11 mouse cellular contexts compared by ENCODE assay signal in the genomic region with DNA sequence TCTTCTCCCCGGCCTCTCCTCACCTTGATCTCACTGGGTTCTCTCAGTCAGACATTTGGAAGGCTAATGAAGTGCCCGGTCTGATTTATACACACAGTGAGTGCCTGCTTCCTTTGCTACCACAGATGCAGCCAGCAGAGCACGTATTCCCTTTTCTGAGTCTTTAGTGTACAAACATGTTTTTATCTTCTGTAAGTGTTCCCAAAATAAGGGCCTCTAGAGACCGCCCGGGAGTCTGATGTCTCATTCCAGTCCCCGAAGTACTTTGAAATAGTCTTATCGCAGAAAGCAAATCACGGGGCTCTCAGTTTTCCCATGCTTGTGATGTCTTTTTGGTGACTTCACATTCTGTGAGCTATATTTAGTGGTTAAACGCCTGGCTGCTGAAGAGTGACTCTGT.
A peak's percentile ranks its signal among the peaks of the same experiment; 100 is the strongest.
DNase-seq lines count a peak whose midpoint lies in the region; ATAC-seq lines count a peak whose summit lies in the region.
"Had no signal": no experiment of that assay in that cellular context is flagged by ENCODE, and none has a peak within 500 bp of the region (broad histone marks: within the 10 kb centered on the region; RNA-seq: fewer than 3 reads in every experiment).

No protein-coding gene starts in this region.

- H3K4me3 ChIP-seq in hindbrain, embryonic 15.5 days = no peak overlapping the region
- H3K4me3 ChIP-seq in hindbrain, embryonic 11.5 days (ENCODE audit: low read depth, low read length) = no peak overlapping the region
- peak overlapping the region; percentile 24 for H3K4me3 ChIP-seq in heart, embryonic 15.5 days
- H3K4me3 ChIP-seq: embryonic facial prominence, embryonic 15.5 days; liver, embryonic 13.5 days had no signal

- H3K36me3 ChIP-seq in hindbrain, embryonic 15.5 days = no peaks in the 10 kb centered on the region
- H3K36me3 ChIP-seq in hindbrain, embryonic 11.5 days (ENCODE audit: control insufficient read depth, insufficient read depth, low read length) = no peaks in the 10 kb centered on the region
- H3K36me3 ChIP-seq in heart, embryonic 15.5 days = no peaks in the 10 kb centered on the region
- H3K36me3 ChIP-seq: embryonic facial prominence, embryonic 15.5 days; liver, embryonic 13.5 days had no signal

- 51% methylated on average over 9 of the region's 9 CpGs for WGBS in hindbrain, embryonic 15.5 days
- 78% methylated on average over 9 of the region's 9 CpGs for WGBS in hindbrain, embryonic 11.5 days
- 19% methylated on average over 9 of the region's 9 CpGs for WGBS in heart, embryonic 15.5 days

- peaks cover 19% of the 10 kb centered on the region for H3K4me1 ChIP-seq in hindbrain, embryonic 15.5 days (replicated peaks)
- H3K4me1 ChIP-seq in hindbrain, embryonic 11.5 days (replicated peaks; ENCODE audit: control insufficient read depth, insufficient read depth, low read length) = no peaks in the 10 kb centered on the region
- peaks cover 46% of the 10 kb centered on the region for H3K4me1 ChIP-seq in heart, embryonic 15.5 days (replicated peaks)
- H3K4me1 ChIP-seq: liver, embryonic 13.5 days had no signal

- no peaks in the 10 kb centered on the region for H3K27me3 ChIP-seq in hindbrain, embryonic 15.5 days
- no peaks in the 10 kb centered on the region for H3K27me3 ChIP-seq in hindbrain, embryonic 11.5 days (ENCODE audit: control insufficient read depth, insufficient read depth, low read length)
- no peaks in the 10 kb centered on the region for H3K27me3 ChIP-seq in heart, embryonic 15.5 days
- H3K27me3 ChIP-seq: embryonic facial prominence, embryonic 15.5 days; liver, embryonic 13.5 days had no signal

- DNase-seq in hindbrain, embryonic 11.5 days (ENCODE audit: low spot score) = no peak
- DNase-seq in right cerebral cortex, postnatal 14 days = peak; percentile 8
- no peak for DNase-seq in right cerebral cortex, adult 18-20 months
- DNase-seq in layer of hippocampus, adult 8-10 months (ENCODE audit: low spot score in 2 of 2) = no peak
- DNase-seq in T-cell, adult 2 months (ENCODE audit: low spot score) = no peak
- DNase-seq: kidney, adult 9 months; layer of hippocampus, postnatal 36 days; liver, embryonic 13.5 days had no signal

- H3K4me2 ChIP-seq in hindbrain, embryonic 15.5 days = 0 out of 2 replicates have a peak overlapping the region, but pooled peaks have one; percentile 17
- no peak overlapping the region for H3K4me2 ChIP-seq in hindbrain, embryonic 11.5 days (replicated peaks; ENCODE audit: low read depth, low read length)
- peak overlapping the region; percentile 51 for H3K4me2 ChIP-seq in heart, embryonic 15.5 days
- H3K4me2 ChIP-seq: embryonic facial prominence, embryonic 15.5 days; liver, embryonic 13.5 days had no signal

- no peaks in the 10 kb centered on the region for H3K9me3 ChIP-seq in hindbrain, embryonic 15.5 days
- H3K9me3 ChIP-seq in hindbrain, embryonic 11.5 days (ENCODE audit: control insufficient read depth, low read length) = no peaks in the 10 kb centered on the region
- no peaks in the 10 kb centered on the region for H3K9me3 ChIP-seq in heart, embryonic 15.5 days (replicated peaks)
- H3K9me3 ChIP-seq: embryonic facial prominence, embryonic 15.5 days; liver, embryonic 13.5 days had no signal

- 0 out of 2 replicates have a peak, but pooled peaks have one; percentile 50 for ATAC-seq in hindbrain, embryonic 15.5 days (ENCODE audit: low FRiP score, low read depth)
- ATAC-seq in hindbrain, embryonic 11.5 days (ENCODE audit: low FRiP score) = no peak
- ATAC-seq in heart, embryonic 15.5 days (replicated peaks; ENCODE audit: insufficient number of reproducible peaks, insufficient read depth, low FRiP score, low read depth) = peak; percentile 72

- H3K9ac ChIP-seq in hindbrain, embryonic 15.5 days = no peak overlapping the region
- no peak overlapping the region for H3K9ac ChIP-seq in hindbrain, embryonic 11.5 days (ENCODE audit: low read depth, low read length)
- H3K9ac ChIP-seq in heart, embryonic 15.5 days = no peak overlapping the region
- H3K9ac ChIP-seq: embryonic facial prominence, embryonic 15.5 days; liver, embryonic 13.5 days had no signal

- H3K27ac ChIP-seq in hindbrain, embryonic 15.5 days (replicated peaks) = no peak overlapping the region
- no peak overlapping the region for H3K27ac ChIP-seq in hindbrain, embryonic 11.5 days (ENCODE audit: low read depth, low read length)
- peak overlapping the region; percentile 86 for H3K27ac ChIP-seq in heart, embryonic 15.5 days
- H3K27ac ChIP-seq: embryonic facial prominence, embryonic 15.5 days; liver, embryonic 13.5 days had no signal
